Mouse (Mus musculus) heart, adult 2 months (tissue): ENCODE results near the gene Lenep. TPM values are rescaled to one million over a fixed set of nuclear protein-coding genes. Genes with fewer than 3 reads are reported as not detected.

Experiments used
- DNase-seq, 2 experiments: peaks; one replicate each; pipeline ENCODE4 v3.0.0; 2021
- H3K27ac ChIP-seq: fragments of 200-600 bp; 2 replicates; pipeline ENCODE4 v1.8.1; 2022
- H3K27me3 ChIP-seq: fragments of 200-500 bp; 2 replicates; pipeline ENCODE4 v1.6.1; 2012; ENCODE audit warnings: mild to moderate bottlenecking, low read length, inconsistent platforms, mixed read lengths; ENCODE audit not compliant: control insufficient read depth, insufficient read depth
- H3K36me3 ChIP-seq: fragments of 200-500 bp; 2 replicates; pipeline ENCODE4 v1.6.1; 2012; ENCODE audit warnings: low read length, inconsistent platforms; ENCODE audit not compliant: control insufficient read depth, insufficient read depth
- H3K4me1 ChIP-seq: fragments of 200-500 bp; 2 replicates; pipeline ENCODE4 v1.6.1; 2011; ENCODE audit warnings: low read length; ENCODE audit not compliant: control insufficient read depth, insufficient read depth
- H3K4me3 ChIP-seq: fragments of 200-600 bp; 2 replicates; pipeline ENCODE4 v1.8.1; 2022
- H3K79me2 ChIP-seq: fragments of 200-500 bp; replicated peaks from 2 replicates; pipeline ENCODE4 v1.6.1; 2012; ENCODE audit warnings: mild to moderate bottlenecking, inconsistent platforms, low read length, moderate library complexity, mixed read lengths; ENCODE audit not compliant: control insufficient read depth, insufficient read depth
- H3K9ac ChIP-seq: fragments of 200-500 bp; 2 replicates; pipeline ENCODE4 v1.6.1; 2012; ENCODE audit warnings: low read depth, mild to moderate bottlenecking, control low read depth, inconsistent platforms, low read length, mixed read lengths
- CTCF ChIP-seq: fragments of 200-600 bp; IDR thresholded peaks from 2 replicates; pipeline ENCODE4 v1.8.1; 2022; ENCODE audit warnings: antibody characterized with exemption, mild to moderate bottlenecking, moderate library complexity
- EP300 ChIP-seq: fragments of 200-500 bp; IDR thresholded peaks from 2 replicates; pipeline ENCODE4 v1.6.1; 2011; ENCODE audit warnings: low read depth, low read length, control low read depth; ENCODE audit not compliant: insufficient read depth
- POLR2A ChIP-seq: fragments of 200-500 bp; IDR thresholded peaks from 2 replicates; pipeline ENCODE4 v1.6.1; 2011; ENCODE audit warnings: mild to moderate bottlenecking, low read depth, low read length, control low read depth; ENCODE audit not compliant: insufficient read depth
- WGBS: fragments of 180-500 bp; shearing (Covaris S2); methylation state at CpG from one replicate; pipeline ENCODE4 v1.1.7; 2018; 5-methylcytosine and 5-hydroxymethylcytosine counted together
- intact Hi-C: fragments of 180-260 bp; cut with DNase I; formaldehyde crosslinking; loops from one replicate; pipeline ENCODE4 v1.15.1; 2025
- polyA plus RNA-seq: library from polyadenylated mRNA; depleted of rRNA; stranded (reverse); fragments of >200 nt; gene quantifications from 2 replicates; pipeline ENCODE4 v1.2.3, GENCODE M21; 2012
- total RNA-seq, 2 experiments: library from RNA; stranded (reverse); gene quantifications; 2 replicates each; pipeline ENCODE4 v1.2.3; 2021

Gene Lenep
- total and polyA plus RNA-seq, 3 experiments: 2.1 TPM; not detected in 2

DNA sequence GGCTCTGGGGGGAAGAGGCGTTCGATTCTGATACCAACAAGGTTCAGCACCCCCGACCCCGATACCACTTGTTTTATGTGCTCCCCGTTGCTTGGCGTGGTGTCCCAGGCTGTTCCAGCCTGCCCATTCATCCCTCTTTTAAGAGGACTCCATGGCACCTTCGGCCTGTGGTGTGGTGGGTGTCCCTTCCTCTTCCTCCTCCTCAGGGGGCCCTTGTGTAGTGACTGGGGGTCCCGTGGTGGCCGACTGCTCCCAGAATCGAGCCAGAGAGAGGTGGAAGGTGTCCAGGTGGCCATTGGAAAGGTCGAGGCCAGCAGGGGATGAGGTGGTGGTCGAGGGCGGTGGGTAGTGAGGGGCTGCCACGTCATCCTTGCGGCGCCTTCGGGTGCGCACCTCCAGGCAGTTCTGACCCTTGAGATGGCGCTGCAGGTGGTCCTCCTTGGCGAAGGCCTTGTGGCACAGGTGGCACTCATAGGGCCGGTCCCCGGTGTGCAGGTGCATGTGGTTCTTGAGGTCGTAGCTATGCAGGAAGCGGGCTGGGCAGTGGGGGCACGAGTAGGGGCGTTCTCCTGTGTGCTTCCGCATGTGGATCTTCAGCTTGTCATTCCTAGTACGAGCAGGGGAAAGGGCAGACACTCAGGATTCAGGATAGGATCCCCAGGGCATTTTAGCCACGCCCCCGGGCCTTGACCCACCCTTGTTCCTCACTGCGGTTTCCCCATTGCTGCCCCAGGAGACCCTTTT is 23.0 kb downstream of the Lenep start:
- Histone ChIP-seq H3K79me2 (no peaks in the 10 kb centered on the region), H3K4me1 (0 out of 2 replicates have a peak, but pooled peaks cover 1% of the 10 kb centered on the region), H3K9ac (no peak overlapping the region), H3K4me3 (no peak overlapping the region), H3K36me3 (no peaks in the 10 kb centered on the region), H3K27ac (no peak overlapping the region), H3K27me3 (no peaks in the 10 kb centered on the region)
- WGBS: 86% methylated on average over 31 of the region's 31 CpGs
- no peak for DNase-seq
- no peak for TF ChIP-seq EP300
- no peak for TF ChIP-seq CTCF
- TF ChIP-seq POLR2A: no peak
- intact Hi-C loops: no loop called here

DNA sequence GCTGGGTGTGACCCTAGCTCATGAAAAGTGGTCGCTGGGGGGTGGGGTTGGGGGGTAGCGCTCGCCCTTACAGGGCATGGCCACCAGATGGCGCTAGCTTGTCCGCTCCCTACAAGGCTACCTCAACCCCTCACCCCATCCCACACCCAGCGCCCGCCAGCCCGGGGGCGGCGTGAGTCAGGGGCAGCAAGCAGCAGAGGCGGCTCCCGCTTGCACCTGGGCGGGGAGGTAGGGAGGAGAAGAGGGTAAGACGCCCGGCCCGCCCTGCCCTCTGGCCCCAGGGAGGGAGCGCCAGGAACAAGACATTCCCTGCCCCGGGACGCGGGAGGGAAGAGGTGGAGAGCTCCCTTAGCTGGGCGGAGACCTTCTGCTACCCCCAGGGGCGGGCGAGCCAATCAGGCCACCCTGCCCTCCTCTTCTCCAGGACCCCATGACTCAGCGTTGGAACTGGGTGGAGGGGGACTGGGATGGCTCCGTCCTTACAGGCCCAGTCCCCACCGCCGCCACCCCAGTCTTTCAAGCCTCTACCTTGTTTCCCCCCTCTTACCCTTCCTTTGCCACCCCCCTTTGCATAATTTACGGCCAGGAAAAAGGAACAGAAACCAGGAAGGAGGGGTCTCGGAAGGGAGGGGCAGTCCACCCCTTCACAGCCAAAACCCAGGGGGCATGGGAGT is 24.1 kb downstream of the Lenep start:
- Histone ChIP-seq H3K4me3 (peak overlapping the region; percentile 51), H3K27ac (peak overlapping the region; percentile 67), H3K4me1 (0 out of 2 replicates have a peak, but pooled peaks cover 1% of the 10 kb centered on the region), H3K27me3 (no peaks in the 10 kb centered on the region), H3K79me2 (no peaks in the 10 kb centered on the region), H3K36me3 (no peaks in the 10 kb centered on the region), H3K9ac (peak overlapping the region; percentile 77)
- no peak for TF ChIP-seq POLR2A
- peak; percentile 99 for TF ChIP-seq CTCF
- TF ChIP-seq EP300: peak; percentile 29; the same call in 1 of the 2 replicates
- 4% methylated on average over 29 of the region's 29 CpGs for WGBS
- DNase-seq: peak; percentile 84 to 85
- intact Hi-C loops: loop anchor here (1.0 kb wide), 1 partner anchor 107 kb away; no protein-coding TSS in a partner anchor

DNA sequence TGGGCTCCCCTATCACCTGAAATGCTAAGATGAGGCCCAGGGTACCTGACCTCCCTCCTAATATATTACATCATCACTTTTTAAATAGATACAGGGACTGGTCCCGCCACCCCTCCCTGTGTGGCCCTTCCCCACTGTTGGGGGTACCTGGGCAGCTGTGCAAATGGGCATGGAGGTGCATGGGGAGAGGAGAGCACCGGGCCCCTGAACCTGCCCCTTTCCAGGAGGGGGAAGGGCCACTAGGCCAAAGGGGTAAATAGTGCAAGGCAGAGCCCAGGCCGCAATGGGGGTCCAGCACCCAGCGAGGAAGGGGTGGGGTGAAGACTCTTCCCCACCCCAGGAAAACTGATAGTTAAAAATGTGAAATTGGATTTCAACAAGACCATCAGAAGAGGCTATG is 24.8 kb downstream of the Lenep start:
- DNase-seq: no peak
- H3K4me3 ChIP-seq: no peak overlapping the region
- intact Hi-C loops: loop anchor here (1.0 kb wide), 1 partner anchor 107 kb away; no protein-coding TSS in a partner anchor
- H3K36me3 ChIP-seq: no peaks in the 10 kb centered on the region
- TF ChIP-seq CTCF: no peak
- TF ChIP-seq EP300: no peak
- TF ChIP-seq POLR2A: no peak
- no peaks in the 10 kb centered on the region for H3K27me3 ChIP-seq
- 88% methylated on average over 4 of the region's 4 CpGs for WGBS
- H3K27ac ChIP-seq: no peak overlapping the region
- H3K79me2 ChIP-seq: no peaks in the 10 kb centered on the region
- H3K9ac ChIP-seq: no peak overlapping the region
- 0 out of 2 replicates have a peak, but pooled peaks cover 1% of the 10 kb centered on the region for H3K4me1 ChIP-seq

DNA sequence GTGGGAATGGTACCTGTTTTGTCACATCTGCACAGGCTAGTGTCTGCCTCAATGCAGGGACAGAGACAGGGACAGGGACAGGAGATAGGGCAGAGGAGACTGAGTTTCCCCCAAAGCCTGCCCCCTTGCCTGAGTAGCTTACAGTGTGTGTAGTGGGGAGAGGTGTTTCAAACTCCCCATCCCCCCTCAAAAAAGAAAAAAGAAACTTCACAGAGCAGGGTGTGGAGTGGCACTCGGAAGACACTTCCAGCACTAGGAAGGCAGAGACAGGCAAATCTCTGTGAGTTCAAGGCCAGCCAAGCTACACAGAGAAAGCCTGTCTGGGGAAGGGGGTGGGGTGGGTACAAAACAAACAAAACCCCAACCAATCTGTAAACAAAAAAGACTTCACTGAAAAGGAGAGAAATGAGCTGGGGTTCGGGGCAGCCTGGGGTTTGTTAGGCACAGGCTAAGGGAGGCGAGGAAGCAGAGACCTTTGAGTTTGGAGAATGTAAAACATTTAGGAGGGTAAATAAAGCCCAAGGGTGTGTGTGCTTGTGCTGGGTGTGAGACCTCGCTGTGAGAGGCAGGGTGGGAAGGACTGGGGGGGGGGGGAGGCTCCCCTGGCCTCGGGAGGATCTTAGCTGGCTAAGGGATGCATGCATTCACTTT is 28.9 kb downstream of the Lenep start:
- Histone ChIP-seq H3K9ac (no peak overlapping the region), H3K4me1 (no peaks in the 10 kb centered on the region), H3K79me2 (no peaks in the 10 kb centered on the region), H3K27me3 (no peaks in the 10 kb centered on the region), H3K4me3 (no peak overlapping the region), H3K27ac (no peak overlapping the region), H3K36me3 (no peaks in the 10 kb centered on the region)
- DNase-seq: no peak
- 55% methylated on average over 5 of the region's 5 CpGs for WGBS
- TF ChIP-seq EP300: no peak
- no peak for TF ChIP-seq POLR2A
- no peak for TF ChIP-seq CTCF
- intact Hi-C loops: no loop called here

DNA sequence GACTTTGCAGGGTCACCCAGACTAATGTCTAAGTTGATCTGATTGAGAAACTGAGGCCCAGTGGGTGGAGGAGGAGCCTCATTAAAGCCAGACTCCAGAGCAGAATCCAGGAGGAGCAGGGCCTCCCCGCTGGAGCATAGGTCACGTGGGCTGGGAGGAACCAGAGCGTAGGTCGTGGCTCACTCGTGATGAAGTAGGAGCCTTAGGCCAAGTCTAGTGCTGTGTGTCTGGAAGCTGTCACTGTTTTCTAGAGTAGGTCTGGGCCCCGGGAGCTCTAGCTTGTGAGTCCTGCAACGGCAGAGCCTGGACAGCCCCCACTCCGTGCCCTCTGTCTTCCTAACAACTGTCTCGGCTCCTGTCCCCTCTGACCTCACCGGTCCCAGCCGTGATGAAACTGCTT is 35.3 kb downstream of the Lenep start:
- Histone ChIP-seq H3K4me3 (no peak overlapping the region), H3K36me3 (no peaks in the 10 kb centered on the region), H3K27ac (no peak overlapping the region), H3K27me3 (no peaks in the 10 kb centered on the region), H3K79me2 (no peaks in the 10 kb centered on the region), H3K9ac (no peak overlapping the region), H3K4me1 (no peaks in the 10 kb centered on the region)
- TF ChIP-seq EP300 (no peak), CTCF (no peak), POLR2A (no peak)
- intact Hi-C loops: no loop called here
- 63% methylated on average over 11 of the region's 11 CpGs for WGBS
- DNase-seq: no peak
